Mouse (Mus musculus) testis, postnatal 10 days (tissue): ENCODE results near the gene Ric1.

ENCODE experiments used
- DNase-seq: peaks from one replicate; pipeline ENCODE4 v3.0.0; 2021; ENCODE audit warnings: low spot score

Ric1 gene

GRCm38 (mm10) chr19:29521637-29522435 lies at the start of gene Ric1:
TSS of gene Ric1 (plus strand) at chr19:29522282.
- DNase-seq = peak; percentile 94

GRCm38 (mm10) chr19:29472424-29472823 lies 49.7 kb upstream of the Ric1 start:
- no peak for DNase-seq

GRCm38 (mm10) chr19:29472946-29473345 lies 49.1 kb upstream of the Ric1 start:
- DNase-seq = no peak

GRCm38 (mm10) chr19:29474803-29475202 lies 47.3 kb upstream of the Ric1 start:
- no peak for DNase-seq

GRCm38 (mm10) chr19:29475210-29475620 lies 46.9 kb upstream of the Ric1 start:
- no peak for DNase-seq

- no peak for DNase-seq
Measured at GRCm38 (mm10) chr19:29478598-29478997, 43.5 kb upstream of the Ric1 start.

GRCm38 (mm10) chr19:29481578-29481977 lies 40.5 kb upstream of the Ric1 start:
- DNase-seq = no peak

GRCm38 (mm10) chr19:29482148-29482547 lies 39.9 kb upstream of the Ric1 start:
- no peak for DNase-seq

- DNase-seq = no peak
Measured at GRCm38 (mm10) chr19:29482637-29483036, 39.4 kb upstream of the Ric1 start.

- DNase-seq = no peak
Measured at GRCm38 (mm10) chr19:29483386-29483785, 38.7 kb upstream of the Ric1 start.

- no peak for DNase-seq
Measured at GRCm38 (mm10) chr19:29484537-29484936, 37.5 kb upstream of the Ric1 start.

- no peak for DNase-seq
Measured at GRCm38 (mm10) chr19:29485257-29485948, 36.7 kb upstream of the Ric1 start.

GRCm38 (mm10) chr19:29486545-29487206 lies 35.4 kb upstream of the Ric1 start:
- no peak for DNase-seq

GRCm38 (mm10) chr19:29487326-29488072 lies 34.6 kb upstream of the Ric1 start:
- no peak for DNase-seq

- DNase-seq = no peak
Measured at GRCm38 (mm10) chr19:29488073-29488390, 34.0 kb upstream of the Ric1 start.

- DNase-seq = no peak
Measured at GRCm38 (mm10) chr19:29488420-29488819, 33.7 kb upstream of the Ric1 start.

GRCm38 (mm10) chr19:29489785-29490284 lies 32.2 kb upstream of the Ric1 start:
- no peak for DNase-seq

- no peak for DNase-seq
Measured at GRCm38 (mm10) chr19:29491467-29491866, 30.6 kb upstream of the Ric1 start.

GRCm38 (mm10) chr19:29494454-29494853 lies 27.6 kb upstream of the Ric1 start:
- no peak for DNase-seq

- DNase-seq = no peak
Measured at GRCm38 (mm10) chr19:29496001-29496597, 26.0 kb upstream of the Ric1 start.

- DNase-seq = no peak
Measured at GRCm38 (mm10) chr19:29496786-29497557, 25.1 kb upstream of the Ric1 start.
